Mouse (Mus musculus): Measurements from ENCODE around the gene Prickle1.

- TF ChIP-seq CTCF (IDR thresholded peaks at IDR 0.05; ENCODE audit: control insufficient read depth, insufficient read depth, low read length): no peak
- no peak for TF ChIP-seq POLR2A (IDR thresholded peaks at IDR 0.05; ENCODE audit: borderline replicate concordance, control insufficient read depth, low read depth, low read length)
Observed at GRCm38 (mm10) chr15:93563491-93563890, 32.2 kb downstream of the Prickle1 start.
